Mouse (Mus musculus) heart, adult 8-10 months (tissue): ENCODE results near the gene Ndufs3. TPM values are rescaled to one million over a fixed set of nuclear protein-coding genes. Genes with fewer than 3 reads are reported as not detected.

ENCODE experiments used
- DNase-seq: peaks from one replicate; pipeline ENCODE4 v3.0.0; 2022; ENCODE audit warnings: low spot score
- total RNA-seq, 4 experiments: library from RNA; stranded (reverse); gene quantifications; 2 replicates each; pipeline ENCODE4 v1.2.4; 2022

Gene Ndufs3
- total RNA-seq: 1,000 to 10,000 TPM in 1 of 4 experiments, 100 to 1,000 TPM in 3; 876 to 1,074 (median 969) TPM

DNA sequence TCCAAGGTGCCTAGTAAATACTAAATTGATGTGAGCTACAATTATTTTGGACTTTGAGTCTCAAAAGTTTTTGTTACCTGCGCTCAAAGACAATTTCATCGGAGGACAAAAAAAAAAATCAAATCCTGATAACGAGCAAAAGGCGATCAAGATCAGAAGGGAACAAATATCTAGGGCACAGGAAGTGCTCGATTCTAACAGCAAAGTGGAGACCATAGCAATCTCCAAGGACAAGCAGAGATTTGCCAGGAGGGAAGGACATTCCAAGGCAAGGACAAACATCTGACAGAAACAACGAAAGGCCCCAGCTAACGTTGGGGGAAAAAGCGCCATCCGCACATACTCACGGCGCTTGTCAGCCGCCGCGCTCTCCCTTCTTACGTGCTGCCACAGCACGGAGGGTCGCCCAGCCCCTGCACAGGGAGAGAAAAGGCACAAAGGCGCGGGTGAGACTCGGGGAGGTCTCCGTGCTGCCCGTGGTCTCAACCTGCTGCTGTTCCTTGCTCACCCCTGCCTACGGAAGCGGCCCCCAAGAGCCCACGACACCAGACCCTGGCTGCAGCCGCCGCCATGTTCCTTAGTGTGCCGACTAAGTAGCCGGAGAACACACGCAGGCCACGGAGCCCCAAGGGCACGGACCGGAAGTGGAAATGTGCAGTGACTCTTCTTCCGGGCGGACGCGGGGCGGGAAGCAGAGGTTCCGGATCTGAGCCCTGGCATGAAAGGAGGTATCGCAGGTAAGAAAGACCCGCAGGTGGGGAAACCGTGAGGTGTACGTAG lies at the start of gene Ndufs3, which contains the start of gene Kbtbd4:
TSS of gene Ndufs3 (minus strand) at position 752 of the 780 bp plus-strand sequence.
TSS of gene Kbtbd4 (plus strand) at position 665 of the 780 bp plus-strand sequence.
- DNase-seq: peak; percentile 84

GRCm38 (mm10) chr2:90953461-90953860 lies 48.8 kb upstream of the Ndufs3 start:
- DNase-seq: no peak

DNA sequence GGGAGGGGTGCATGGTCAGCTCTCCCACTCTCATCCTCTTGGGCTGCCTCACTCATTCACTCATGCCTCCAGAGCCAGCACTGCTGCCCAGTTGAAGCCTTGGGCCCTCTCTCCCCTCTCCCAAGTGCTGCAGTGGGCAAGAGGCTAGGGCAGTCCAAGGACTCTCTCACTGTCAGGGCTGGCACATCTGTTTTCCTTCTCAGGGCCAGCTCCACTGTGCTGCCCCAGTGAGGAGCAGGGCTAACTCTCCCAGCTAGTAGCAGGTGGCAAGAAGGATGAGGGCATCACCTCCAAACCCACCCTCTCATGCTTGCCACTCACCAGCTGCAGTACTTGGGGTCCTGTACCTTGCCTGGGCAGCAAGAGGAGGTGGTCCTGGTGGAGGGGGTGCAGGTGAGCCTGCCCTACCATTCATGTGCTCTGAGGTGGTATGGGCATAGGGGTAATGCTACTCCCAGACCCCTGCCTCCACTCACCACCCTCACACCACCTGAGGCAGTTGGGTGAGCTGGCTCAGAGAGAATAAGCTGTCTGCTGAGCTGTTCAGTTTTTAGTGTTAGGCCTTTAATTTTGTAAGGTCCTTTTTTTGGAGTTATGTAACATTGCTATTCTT lies 46.1 kb upstream of the Ndufs3 start:
- no peak for DNase-seq

DNA sequence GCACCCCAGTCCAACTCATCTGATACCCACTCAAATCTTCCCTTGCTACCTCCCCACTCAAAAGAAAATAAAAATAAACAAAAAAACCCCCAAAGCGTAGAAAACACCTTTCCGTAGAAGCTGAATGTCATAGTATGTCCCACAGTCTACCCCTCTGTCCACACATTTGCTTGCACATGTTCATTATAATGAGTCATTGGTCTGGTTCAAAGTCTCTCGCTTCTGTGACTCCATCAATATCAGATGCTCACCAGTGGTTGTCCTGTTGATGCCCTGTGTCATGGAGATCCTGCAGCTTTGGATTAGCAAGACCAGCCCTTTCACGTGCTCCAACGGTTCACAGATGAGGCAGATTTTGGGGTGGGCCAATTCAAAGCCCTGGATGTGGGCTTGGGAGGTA lies 45.5 kb upstream of the Ndufs3 start:
- no peak for DNase-seq

DNA sequence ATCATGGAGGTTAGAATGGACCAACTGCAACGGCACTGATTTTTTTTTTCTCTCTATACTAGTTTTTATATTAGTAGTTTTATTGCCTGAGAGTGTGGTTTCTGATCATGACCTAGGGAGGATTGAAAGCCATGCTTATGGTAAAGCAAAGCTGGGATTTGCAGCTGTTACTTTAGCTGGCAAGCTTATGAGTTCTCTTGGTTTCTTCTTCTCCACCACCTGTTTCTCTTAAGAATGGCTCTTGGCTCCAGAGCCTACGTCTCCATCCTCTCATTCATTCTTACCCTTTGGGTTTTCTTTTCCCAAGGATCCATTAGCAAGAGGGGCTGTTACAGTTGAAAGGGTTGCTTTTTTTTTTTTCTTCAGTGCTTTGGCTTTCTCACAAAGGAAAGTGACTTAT lies 37.1 kb upstream of the Ndufs3 start:
- no peak for DNase-seq

DNA sequence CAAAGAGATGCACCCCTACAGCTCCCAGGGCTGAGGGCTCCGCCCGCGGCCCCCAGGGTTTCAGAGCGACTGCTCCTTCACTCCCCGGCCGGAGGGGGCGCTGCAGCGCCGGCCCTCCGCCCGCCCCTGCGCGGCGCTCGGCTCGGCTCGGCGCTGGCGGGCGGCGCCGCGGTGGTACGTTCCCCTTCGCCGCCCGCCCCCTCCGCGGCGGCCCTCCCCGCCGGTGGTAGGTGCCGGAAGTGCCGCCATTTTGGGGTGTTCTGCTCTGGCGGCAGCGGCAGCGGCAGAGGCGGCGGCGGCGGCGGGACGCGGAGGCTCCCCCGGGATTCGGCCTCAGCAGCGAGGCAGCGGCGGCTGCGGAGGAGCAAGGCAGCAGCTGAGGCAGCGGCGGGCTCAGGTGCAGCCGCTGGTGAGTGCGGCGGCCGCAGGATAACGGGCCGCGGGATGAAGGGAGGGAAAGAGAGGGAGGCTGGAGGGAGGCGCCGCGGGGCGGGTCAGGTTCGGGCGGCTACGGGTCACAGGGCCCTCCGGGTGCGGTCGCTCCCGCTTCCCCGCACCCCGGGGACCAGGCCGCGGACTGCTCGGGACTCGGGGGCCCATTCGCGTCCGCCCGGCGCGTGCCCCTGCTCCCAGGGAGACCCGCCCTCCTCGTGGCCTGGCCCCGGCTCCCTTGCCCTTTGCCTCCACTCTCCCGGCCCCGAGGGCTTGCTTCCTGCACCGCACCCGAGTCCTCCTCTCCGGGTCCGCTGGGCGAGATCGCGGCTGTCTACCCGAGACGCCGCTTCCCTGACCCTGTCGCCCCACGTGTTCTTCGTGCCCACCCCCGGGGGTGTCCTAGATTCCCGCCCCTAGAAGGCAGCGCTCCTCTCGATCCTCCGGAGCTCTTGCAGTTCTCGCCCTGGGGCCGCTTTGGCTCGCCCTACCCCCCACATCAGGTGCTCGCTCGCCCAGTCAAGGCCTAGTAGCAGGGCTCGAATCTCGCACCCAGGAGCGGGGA lies 35.9 kb upstream of the Ndufs3 start, which contains the start of gene Celf1:
TSS of gene Celf1 (plus strand) at position 150 of the 997 bp plus-strand sequence.
- DNase-seq: peak; percentile 67

DNA sequence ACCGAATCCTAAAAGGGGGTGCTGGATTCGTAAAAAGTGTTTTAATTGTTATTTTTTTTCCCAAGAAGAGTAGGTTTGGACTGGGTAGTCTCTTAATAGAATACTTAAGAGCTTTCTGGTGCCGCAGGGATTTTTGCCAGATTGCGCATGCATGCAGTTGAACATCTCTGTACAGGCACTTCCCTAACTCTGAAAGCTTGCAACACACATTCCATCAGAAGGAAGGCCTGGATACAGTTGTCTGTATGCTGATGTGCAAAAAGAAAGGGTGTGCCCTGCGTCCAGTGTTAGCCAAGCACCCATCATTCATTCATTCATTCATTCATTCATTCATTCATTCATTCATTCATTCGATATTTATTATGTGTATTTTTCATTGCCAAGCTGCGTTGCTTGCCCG lies 35.1 kb upstream of the Ndufs3 start:
- DNase-seq: no peak

DNA sequence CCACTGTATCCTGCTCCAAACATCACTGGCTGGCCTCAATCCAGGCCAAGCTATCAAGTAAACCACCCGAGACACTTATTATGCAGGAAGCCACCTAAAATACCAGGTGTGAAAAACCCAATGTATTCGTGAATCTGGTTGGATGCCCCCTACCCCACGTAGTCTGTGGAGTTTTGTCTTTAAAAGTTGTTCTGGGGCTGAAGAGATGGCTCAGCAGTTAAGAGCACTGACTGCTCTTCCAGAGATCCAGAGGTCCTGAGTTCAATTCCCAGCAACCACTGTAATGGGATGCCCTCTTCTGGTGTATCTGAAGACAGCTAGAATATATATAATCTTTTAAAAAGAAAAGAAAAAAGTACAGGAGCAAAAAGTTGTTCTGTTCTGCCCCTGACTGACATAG lies 33.7 kb upstream of the Ndufs3 start:
- no peak for DNase-seq

- no peak for DNase-seq
These were observed 27.6 kb upstream of the Ndufs3 start for GRCm38 (mm10) chr2:90932273-90932672.

- no peak for DNase-seq
These were observed 27.2 kb upstream of the Ndufs3 start for GRCm38 (mm10) chr2:90931829-90932228.

DNA sequence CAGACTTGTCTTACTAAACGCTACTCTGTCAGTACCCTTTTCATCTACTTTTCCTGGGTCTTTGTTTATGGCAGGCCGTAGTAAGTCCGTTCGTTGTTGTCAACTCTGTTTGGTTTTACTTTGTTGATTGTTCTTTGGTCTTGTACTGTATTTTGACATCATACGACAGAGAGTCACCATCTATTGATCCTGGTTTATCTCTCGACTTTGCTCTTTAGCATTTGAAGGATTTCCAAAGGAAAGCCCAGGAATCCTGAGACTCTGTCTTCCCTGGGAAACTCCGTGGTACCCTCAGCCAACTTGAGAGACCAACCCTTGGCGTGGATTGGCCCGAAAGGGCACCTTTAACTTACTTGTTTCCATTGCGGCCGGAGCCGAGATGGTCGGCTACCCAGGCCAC lies 23.9 kb upstream of the Ndufs3 start:
- DNase-seq: no peak

GRCm38 (mm10) chr2:90922636-90923035 lies 18.0 kb upstream of the Ndufs3 start:
- no peak for DNase-seq

DNA sequence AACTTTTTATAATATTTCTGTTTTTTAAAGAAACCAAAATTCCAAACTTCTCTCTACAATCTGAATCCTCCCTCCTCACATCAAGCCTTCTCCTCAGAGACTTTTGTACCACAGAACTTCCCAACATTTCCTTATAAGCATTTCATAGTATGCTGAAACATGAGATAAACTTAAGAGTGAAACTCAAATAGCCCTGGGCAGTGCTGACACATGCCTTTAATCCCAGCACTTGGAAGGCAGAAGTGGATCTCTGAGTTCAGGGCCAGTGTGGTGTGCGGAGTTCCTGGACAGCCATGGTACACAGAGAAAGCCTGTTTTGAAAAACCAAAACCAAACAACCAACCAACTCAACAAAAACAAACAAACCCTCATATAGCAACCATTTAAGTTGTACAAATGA lies 16.6 kb upstream of the Ndufs3 start:
- no peak for DNase-seq

GRCm38 (mm10) chr2:90917999-90918698 lies 13.5 kb upstream of the Ndufs3 start:
- no peak for DNase-seq

- DNase-seq: peak; percentile 55
These were observed 12.8 kb upstream of the Ndufs3 start for GRCm38 (mm10) chr2:90917233-90917998.

DNA sequence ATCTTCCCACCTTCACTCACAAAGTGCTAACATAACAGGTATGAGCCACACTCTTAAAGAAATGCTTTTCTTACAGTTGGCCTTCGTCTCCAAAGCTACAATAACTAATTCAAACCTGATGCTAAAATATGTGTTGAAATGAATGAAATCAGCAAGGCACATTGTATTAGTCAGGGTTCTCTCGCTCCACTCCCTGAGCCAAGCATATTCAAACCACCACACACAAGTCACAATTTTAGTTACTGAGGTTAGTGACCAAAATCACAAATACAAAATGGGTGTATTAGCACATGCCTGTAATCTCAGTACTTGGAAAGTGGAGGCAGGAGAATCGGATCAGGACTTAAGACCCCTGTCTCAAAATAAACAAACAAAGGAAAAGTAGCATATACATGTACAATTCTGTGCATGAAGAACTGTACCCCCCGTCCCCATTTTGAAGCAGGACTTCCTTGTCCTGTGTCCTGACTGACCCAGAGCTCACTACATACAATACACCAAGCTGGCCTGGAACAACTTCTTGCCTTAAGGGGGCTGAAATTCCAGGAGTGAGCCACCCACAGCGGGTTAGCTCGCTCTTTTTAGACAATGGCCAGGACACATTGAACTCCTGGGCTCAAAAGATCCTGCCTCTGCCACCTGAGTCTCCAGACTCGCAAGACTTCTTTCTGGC lies 12.1 kb upstream of the Ndufs3 start:
- DNase-seq: no peak

- DNase-seq: no peak
These were observed 10.9 kb upstream of the Ndufs3 start for GRCm38 (mm10) chr2:90915516-90915915.

DNA sequence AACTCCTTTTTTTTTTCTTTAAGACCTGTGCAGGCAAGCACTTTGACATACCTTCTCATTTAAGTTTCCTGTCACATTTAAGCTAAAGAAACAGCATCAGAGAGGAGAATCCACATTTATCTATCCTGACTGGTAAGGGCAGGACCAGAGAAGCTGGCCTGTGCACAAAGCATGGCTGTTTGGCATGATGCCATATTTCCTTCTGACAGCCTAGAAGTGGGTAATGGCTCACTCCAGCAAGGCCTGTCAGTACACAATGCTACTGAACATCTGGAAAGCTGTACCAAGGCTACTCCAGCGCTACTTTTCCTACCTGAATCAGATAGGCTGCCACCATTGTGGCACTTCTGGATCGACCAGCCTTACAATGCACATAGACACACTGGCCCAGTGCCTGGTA lies 9.0 kb upstream of the Ndufs3 start:
- DNase-seq: no peak

DNA sequence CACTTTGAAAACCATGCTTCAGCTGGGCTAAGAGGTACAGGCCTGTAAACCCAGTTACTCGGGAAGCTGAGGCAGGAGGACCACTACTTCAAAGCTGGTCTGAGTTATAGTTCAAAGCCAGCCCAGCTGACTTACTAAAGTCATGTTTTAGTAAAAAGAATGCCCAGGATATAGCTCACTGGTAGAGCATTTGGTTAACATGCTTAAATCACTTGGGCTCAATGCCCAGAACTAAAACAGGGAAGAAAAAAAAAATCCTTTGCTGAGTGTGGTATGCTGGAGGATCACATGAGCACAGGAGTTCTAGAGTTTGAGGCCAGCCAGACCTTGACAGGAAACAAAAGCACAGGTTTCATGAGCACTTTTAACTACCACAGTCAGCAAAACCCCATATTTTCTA lies 7.0 kb upstream of the Ndufs3 start:
- DNase-seq: no peak

DNA sequence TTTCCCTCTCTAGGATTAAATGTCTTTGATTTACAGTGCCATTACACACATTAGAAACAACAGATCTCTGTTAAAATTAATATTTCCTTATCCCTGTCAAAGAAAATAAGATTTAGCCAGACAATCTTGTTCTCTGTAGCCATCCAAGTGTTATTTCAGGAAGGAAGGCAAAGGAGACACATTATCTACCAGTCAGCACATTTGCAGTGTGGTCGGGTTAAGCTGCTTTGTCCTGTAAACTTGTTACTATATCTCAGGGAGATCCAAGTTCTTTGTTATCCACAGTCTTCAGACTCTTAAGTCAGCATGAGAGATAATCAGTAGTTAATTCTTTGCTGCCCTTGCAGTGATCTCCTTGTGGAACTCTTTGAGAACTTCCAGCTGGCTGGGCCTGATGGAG lies 6.2 kb upstream of the Ndufs3 start:
- DNase-seq: no peak
